Mouse (Mus musculus) ovary, adult 18-20 months (tissue): ENCODE data around the gene Gid8.
"Not testable (repeated sequence)": the region's sequence is repeated elsewhere in the genome, so short reads cannot be mapped to it uniquely, and the experiment has no call there.

Experiments used
- DNase-seq: peaks from one replicate; pipeline ENCODE4 v3.0.0; 2022; ENCODE audit warnings: low spot score, mixed read lengths

Gene Gid8

DNA sequence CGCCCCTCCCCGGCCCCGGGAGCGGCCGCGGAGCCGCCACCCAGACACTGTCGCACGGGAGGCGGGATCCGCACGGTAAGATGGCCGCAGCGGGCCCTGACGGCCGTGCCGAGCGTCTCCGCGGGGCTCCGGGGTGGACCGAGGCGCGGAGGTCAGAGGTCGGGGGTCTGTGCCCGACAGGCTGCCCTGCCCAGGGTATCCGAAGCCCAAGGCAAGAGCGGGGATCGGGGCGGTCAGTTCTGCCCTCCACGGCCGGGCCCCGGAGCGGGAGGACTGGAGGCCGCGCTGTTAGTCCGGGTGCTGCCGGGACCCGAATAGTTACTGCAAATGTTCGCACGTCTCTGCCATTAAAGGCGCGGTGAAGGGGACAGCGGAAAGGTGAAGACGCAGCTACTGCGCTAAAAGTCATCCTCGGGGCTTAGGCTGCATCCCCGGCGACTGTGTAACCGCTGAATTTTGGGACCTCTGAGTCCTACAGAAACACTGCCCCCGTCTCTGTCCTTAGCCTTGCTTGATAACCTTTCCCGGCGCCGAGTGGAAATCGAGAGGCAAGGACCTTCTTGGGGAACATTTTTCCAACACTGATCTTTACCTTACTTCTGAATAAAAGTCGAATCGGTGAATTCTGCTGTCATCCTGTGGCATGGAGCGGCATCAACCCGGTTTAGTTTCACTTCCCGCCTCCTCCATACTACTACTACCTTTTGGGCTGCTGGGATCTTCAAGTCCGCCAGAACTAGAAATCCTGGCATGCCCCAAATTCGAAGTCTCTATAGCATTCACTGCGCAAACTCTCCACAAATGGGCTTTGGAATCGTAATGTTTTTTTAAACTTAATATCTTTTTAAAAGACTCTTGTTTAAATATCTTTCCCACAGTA is 599 bp downstream of the Gid8 start:
- DNase-seq: no peak

GRCm38 (mm10) chr2:180711527-180711926 is 1.6 kb downstream of the Gid8 start:
- no peak for DNase-seq

DNA sequence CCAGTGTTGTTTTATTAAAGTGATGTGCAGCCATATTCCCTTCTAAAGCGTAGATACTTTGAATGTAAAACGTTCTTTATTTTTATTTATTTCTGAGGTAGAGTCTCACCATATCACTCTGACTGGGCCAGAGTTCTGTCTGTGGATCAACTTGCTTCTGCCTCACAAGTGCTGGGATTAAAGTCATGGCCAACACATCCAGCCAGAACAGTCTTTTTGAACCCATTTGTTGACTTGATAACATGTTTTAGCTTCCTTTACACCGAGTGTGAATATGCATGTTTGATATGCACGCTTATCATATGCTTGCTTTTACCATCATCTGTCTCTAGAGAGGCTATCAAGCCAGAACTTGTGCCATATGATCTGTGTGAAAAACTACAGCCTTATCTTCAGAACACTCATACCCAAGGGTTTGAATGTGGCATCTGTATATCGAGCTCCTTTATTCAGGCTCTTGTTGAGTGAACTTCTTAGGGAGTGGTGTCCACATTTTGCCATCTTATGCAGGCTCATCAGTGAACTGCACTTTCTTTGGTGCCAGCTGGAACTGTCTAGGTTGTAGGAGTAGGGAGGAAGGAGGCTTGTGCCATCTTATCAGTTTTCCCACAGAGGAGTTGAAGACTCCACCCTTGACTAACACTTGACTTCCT is 2.2 kb downstream of the Gid8 start:
- DNase-seq: no peak

DNA sequence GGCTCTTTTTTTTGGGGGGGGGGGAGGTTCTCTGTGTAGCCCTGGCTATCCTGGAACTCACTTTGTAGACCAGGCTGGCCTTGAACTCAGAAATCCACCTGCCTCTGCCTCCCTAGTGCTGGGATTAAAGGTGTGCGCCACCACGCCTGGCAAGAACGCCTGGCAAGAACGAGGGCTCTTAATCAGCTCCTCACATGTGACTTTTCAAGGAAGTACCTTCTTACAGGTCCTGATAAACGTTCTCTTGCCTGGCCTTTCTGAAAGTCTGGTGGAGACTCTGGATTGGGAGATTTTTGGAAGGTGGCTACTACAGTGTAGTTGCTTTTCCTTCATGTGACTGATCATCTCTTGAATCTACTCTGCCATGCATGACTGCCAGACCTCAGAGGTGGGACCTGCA is 12.8 kb downstream of the Gid8 start:
- not testable (repeated sequence) for DNase-seq

GRCm38 (mm10) chr2:180723865-180724264 is 13.9 kb downstream of the Gid8 start:
- DNase-seq: no peak

GRCm38 (mm10) chr2:180724585-180725413 is 14.9 kb downstream of the Gid8 start, which contains the start of gene Slc17a9:
Gene Slc17a9, plus strand, starts transcription at chr2:180725263.
- peak; percentile 73 for DNase-seq

DNA sequence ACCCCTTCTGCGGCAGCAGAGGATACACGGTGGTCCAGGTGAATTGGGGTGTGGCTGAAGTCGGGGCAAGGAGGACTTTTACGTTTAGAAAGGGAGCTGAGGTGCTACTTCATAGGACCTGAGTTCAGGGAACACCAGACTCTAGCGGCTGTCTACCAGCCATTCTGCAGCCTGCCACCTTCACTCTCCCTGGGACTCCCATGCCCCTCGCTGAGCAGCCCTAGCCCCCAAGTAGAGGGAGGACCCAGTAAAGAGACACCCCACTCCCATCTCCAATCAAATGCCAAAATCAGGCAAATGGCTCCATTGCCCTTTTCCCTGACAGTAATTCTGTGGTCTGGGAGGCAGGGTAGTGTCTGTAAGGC is 15.5 kb downstream of the Gid8 start:
- DNase-seq: no peak

DNA sequence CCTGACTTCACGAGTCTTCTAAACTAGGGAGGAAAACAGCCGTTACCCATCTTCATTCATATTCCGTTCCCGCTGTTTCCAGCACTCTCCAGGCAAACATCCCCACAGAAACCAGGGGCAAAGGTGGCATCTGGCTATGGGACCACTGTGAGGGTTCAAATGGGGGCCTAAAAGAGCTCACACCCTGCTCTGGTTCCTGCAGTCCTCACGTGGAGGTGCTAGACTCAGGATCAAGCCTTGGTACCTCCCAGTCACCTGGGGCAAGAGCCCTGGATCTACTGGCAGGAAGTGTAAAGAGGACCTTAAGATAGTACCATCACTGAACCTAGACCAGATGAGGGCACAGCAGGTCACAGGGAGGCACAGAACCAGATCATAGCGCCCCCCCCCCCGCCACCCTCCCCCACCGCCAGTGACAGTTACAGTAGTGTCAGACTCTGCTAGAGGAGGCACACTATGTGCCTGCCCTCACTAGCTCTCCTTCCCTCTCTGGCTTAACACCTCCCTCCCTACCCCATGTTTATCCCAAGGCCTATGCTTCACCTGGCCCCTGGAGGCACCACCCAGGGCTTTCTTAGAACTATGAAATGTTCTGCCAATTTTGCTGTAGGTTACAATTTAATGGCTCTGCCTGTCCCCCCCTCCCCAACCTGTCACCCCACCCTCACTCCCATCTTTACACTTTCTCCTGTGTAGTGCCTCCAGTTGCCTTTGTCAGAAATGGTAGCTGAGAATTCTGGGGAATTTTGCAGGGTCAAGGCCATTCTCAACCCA is 16.1 kb downstream of the Gid8 start:
- no peak for DNase-seq

- DNase-seq: no peak
These were observed 16.9 kb downstream of the Gid8 start for GRCm38 (mm10) chr2:180726658-180727442.

GRCm38 (mm10) chr2:180727613-180728021 is 17.7 kb downstream of the Gid8 start:
- no peak for DNase-seq

DNA sequence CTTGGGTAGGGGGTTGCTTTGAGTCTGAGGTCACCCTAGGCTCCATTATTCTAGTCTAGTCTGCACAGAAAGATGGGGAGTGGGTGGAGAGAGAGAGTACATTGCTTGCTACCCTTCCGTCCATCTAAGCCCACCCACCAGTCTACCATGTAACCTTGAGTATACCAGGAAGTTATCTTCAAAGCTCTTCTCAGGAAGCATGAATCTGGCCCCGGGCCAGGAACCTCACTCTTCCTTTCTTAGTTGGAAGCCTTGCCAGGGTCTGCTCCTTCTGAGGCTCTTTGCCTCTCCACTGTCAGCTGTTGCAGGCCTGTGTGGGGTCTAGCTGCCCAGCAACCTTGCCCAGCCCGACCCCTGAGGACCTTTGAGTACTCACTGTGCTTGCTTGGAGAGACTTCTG is 21.1 kb downstream of the Gid8 start:
- DNase-seq: no peak

DNA sequence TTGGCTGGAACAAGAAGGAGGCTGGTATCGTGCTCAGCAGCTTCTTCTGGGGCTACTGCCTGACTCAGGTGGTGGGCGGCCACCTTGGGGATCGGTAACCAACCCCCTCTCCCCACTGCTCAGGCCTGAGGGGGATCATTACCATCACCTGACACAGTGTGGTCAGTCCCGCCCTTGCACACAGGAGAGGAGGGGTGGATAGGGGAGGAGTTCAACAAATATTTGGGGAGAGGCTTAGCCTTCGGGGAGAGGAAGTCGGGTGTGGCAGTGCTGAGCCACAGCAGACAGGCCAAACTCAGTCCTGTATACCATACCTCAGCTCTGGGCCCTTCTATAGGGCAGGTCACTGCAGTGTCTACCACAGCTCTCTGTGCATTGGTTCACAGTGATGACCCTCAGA is 22.1 kb downstream of the Gid8 start:
- DNase-seq: no peak

DNA sequence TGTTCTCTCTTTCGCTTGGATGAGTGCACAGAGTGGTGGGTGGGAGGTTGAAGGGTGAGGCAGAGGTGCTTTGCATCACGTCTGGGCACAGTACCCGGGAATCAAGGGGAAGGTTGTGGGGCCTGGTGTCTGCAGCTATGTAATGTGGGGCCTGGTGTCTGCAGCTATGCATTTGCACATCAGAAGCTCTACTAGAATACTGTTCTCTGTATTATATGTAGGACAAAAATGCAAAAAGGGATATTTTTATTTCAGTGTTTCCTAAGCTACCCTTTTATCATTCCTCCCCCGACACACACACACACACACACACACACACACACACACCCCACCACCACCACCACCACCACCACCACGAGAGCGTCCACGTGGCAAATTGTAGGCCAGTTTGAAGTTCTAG is 25.3 kb downstream of the Gid8 start:
- DNase-seq: no peak

DNA sequence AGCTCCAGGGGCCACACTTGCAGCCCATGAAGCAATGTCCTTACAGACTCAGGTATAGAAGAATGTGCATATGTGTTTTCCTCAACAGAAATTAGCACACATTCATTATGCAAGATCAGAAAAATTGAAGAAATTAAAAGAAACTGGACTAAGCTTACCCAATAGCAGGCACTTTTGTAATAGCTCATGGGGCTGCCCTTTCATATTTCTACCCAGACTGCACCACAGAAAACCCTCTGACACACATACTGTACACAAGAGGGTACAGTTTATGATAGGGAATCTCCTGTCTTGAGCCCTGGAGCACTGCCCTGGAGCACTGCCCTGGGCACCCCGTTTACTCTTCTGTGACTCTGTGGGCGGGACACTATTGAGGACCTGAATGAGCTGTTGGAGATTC is 28.1 kb downstream of the Gid8 start:
- DNase-seq: no peak

GRCm38 (mm10) chr2:180740349-180740748 is 30.4 kb downstream of the Gid8 start:
- no peak for DNase-seq

DNA sequence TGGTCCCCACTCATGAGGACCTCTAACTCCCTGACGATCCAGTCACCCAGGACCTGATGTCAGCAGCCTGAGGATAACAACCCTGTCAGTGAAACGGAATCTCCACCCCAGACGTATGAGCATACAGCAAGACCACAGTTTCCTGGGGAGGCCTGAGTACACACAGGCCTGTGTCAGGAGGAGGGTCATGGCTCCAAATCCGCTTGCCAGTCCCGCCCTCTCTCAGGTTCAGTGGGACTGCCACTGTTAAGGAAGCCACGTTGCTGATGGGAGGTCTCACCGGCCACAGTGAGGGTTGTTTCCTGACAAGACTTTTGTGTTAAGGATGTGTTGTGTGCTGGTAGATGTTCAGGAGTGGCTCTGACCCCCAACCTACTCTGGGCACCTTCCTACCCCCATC is 31.5 kb downstream of the Gid8 start:
- no peak for DNase-seq

DNA sequence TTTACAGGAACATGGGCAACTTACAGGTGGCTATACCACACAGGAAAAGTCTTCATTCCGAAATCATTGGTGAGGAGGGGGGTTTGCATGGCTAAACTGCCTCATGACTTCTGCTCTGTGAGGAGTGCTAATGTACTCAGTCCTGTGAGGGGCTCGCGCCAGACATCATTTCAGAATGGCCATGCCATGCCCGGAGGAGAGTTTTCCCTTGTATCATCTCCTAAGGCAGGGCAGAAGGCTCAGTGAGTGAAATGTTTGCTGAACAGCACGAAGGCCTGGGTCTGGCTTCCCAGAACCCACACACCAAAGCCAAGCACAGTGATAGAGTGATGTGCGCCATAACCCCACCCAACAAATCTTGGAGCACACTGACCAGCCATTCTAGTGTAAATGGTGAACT is 32.9 kb downstream of the Gid8 start:
- no peak for DNase-seq

- no peak for DNase-seq
These were observed 33.4 kb downstream of the Gid8 start for GRCm38 (mm10) chr2:180743321-180743720.

DNA sequence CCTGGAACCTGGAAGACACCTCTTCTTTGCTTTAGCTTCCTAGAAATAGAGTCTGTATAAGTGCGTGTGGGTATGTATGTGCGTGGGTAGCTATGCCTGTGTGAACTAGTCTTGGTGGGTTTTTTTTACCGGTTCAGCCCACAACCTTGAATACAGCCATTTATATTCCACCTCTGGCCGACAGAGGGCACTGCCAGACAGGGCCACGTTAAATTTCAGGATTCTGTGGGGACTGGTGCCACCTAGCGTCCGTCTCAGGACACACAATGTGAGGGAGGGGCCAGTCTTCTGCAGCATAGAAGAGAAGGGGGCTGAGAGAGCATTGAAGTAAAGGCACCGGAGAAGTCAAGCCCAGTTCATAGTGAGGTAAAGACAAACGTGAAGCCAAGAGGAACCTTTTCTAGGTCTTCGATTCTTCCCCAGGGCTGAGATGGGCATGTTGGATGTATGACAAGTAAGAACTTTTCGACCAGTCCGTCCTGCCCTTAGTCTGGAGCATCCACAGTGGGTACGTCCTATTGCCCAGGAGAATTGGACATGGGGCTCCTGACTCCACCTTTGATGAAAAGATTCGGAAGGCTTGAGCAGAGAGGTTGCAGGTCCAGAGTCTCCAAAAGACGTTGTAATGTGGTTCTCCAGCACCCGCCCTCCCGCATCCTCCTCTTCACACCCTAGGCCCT is 35.5 kb downstream of the Gid8 start:
- peak; percentile 57 for DNase-seq

DNA sequence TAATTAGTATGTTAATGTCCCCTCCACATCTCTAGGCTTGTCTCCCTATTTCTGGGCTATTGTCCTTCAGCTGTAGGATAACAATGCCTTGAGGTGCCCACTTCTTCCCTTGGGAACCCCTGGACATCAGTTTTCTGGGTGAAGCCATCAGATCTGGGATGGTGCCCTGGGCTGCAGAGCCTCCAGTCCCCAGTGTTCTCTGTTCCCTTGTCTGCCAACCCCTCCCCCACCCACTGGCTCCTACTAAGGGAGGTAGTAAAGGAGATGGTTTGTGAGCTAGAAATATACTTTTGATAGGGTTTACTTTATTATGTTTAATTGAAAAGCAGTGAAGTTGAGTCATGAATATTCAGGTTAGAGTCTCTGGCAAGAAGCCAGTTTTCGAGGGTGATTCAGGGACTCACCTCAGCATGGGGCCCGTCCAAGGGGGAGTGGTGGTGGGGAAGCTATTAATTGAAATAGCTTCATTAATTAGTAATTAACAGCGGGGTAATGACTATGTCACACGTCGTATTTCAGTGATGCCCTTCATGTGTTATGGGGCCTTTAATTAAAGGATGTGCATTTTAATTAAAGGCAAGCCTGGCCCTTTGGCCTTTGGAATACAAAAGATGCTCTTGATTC is 36.8 kb downstream of the Gid8 start:
- DNase-seq: no peak
